Mouse (Mus musculus): ENCODE measurements around the gene Calcb.
A peak's percentile ranks its signal among the peaks of the same experiment; 100 is the strongest.
"Not testable (repeated sequence)": the region's sequence is repeated elsewhere in the genome, so short reads cannot be mapped to it uniquely, and the experiment has no call there.

Calcb gene

DNA sequence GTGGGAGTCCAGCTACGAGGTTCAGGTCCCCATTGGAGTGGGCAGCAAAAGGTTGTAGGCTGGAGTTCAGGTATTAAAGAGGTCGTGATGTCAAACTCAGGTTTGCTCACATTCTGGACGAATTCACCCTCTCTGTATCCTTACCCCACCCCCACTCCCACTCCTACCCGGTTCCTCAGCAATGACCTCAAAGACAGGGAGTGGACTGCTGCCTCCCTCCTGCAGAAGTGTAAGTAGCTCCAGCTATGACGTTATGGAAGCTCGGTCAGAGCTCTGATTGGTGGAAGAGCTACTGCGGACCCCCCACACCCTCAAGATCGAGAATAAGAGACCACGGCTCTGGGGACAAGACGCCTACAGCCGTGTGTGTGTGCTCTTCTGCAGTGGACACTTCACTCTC lies at the start of gene Calcb:
Gene Calcb, plus strand, starts transcription at position 344 of the 400 bp plus-strand sequence.
- DNase-seq (ENCODE audit: inconsistent ontology term) = no peak

DNA sequence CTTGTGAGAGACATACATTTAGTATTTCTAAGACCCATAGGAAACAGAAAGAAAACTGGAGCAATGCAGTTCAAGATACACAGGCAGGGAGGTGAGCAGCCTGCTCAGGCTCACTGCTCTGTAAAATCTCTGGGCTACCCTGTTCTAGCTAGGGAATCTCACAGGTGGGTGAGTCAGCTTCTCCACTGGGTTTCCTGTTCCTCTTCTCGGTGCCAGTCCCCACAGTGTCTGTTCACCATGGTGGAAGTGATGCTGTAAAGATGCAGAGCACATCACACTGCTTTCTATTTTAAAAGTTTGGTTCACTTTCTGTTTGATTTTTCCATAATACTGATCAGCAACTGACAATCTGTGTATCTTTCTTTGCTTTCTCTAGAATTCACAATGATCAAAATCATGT lies 47.0 kb upstream of the Calcb start:
- no peak for DNase-seq (ENCODE audit: inconsistent ontology term)

DNA sequence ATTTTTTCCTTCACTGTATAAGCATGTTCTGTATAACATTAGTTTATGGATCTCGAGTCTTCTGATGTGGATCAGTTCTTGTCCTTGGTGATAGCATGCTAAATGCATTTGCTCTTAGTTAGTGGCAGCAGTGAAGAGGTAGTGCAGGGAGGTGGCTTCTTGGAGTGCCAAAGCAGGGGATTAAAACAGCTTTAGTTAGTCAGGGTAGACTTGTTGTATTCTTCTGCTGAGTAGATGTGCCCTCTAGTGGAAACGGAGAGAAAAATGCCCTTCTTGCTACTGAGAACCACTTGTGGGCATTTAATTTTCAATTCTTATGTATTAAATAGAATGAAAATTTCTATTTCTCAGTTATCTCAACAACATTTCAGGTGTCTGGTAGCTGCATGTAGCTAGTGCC lies 45.7 kb upstream of the Calcb start:
- DNase-seq (ENCODE audit: inconsistent ontology term) = no peak

DNA sequence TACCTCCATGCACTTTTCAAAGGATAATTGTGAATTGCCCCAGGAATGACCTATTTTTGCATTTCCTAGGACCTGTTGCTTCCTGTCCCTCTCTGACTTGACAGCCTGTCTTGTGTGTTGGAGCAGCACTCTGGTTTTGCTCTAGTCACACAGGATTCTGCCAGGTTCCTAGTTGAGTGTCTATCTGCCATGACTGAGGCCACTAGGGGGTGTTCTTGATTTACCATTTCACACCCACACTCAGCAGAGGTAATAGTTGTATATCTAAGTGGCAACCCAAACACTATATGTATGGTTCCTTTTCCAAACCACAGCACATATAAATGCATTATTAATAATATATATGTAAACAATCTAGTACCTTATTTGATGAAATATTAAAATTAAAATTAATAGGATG lies 26.1 kb upstream of the Calcb start:
- no peak for DNase-seq (ENCODE audit: inconsistent ontology term)

DNA sequence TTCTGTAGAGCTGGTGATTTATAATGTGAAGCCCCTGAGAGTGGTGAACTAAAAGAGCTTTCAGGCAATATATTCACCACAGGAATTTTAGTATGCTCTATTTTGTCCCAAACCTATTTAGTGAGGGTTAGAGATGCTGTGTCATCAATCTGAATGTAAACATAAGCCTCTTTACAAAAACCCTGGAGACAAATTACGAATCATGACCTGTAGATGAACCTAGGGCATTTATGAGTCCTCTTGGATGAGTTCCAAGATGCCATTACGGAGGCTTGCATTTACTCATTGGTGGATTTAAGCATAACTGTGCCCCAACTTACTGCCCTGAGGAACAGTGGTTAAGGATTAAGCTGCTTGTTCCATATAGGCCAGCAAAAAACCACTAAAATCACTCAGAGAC lies 17.6 kb upstream of the Calcb start:
- DNase-seq (ENCODE audit: inconsistent ontology term) = peak; percentile 71

DNA sequence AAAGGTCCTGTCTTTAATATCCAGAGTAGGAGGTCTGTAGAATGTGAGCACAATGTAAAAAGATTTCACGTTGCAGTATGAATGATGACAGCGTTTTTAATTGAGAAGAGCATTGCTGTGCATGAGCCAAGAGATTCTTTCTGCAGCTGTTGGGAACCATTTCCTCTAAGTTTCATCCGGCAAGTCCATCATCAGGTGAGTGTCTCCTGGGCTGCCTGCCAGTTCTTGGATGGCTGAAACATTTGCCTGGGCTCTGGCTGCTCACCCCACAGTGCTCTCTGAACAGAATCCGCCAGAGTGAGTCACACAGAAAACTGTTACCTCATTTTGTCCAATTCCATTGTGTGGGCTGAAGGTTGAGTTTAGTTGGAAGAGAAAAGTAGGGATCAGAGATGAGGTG lies 11.7 kb upstream of the Calcb start:
- peak; percentile 77 for DNase-seq (ENCODE audit: inconsistent ontology term)

DNA sequence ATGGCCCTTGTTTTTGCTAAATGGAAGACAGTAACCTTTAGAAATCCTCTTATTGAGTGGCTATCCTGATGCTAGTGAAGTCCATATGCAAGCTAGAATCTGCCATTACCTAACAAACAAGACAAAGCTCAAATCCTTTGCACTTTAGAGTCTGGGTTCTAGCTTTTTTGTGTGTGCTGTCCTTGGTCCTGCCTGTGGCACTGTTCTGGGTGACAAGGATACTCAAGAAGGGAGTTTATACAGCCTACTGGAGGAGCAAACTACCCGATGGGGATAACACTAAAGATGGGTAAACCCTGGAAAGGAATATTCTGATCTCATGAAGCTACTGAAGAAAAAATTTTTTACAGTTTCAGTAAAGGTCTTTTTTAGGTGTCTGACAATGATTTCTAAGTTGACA lies 11.0 kb upstream of the Calcb start:
- DNase-seq (ENCODE audit: inconsistent ontology term) = no peak

DNA sequence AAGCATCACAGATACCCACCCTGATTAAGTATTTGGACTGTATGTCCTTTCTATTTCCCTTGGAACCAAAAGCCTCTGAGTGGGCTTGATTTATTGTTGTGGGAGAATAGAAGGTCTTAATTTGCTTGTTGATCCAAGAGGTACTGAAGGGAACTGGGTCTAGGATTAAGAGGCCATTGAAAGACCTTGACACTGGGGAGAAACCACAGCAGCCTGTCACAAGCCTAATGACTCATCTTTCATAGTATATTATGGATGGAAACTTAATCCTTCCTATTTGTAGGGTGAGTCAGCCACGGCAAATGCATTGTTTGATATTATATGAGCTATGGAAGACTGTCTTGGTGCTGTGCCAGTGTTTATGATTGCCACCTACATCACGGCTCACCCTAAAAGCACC lies 8.0 kb upstream of the Calcb start:
- peak; percentile 36 for DNase-seq (ENCODE audit: inconsistent ontology term)

DNA sequence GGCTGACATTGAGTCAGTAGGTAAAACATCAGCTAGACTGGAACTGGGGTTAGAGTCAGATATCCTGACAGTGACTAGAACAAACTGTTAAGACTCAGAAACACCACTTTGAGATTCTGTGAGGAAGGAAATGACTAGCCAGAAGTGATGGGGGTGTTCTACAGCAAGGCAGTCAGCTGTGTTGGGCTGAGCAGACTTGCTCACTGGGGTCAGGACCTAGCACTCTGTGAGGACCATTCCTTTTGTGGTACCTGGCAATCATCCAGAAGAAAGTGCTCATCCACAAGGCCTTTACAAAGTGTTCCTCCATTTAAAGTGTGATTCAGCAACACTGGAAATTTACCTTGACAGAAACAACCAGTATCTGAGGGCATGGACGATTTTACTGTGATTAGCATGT lies 5.9 kb upstream of the Calcb start:
- DNase-seq (ENCODE audit: inconsistent ontology term) = no peak

DNA sequence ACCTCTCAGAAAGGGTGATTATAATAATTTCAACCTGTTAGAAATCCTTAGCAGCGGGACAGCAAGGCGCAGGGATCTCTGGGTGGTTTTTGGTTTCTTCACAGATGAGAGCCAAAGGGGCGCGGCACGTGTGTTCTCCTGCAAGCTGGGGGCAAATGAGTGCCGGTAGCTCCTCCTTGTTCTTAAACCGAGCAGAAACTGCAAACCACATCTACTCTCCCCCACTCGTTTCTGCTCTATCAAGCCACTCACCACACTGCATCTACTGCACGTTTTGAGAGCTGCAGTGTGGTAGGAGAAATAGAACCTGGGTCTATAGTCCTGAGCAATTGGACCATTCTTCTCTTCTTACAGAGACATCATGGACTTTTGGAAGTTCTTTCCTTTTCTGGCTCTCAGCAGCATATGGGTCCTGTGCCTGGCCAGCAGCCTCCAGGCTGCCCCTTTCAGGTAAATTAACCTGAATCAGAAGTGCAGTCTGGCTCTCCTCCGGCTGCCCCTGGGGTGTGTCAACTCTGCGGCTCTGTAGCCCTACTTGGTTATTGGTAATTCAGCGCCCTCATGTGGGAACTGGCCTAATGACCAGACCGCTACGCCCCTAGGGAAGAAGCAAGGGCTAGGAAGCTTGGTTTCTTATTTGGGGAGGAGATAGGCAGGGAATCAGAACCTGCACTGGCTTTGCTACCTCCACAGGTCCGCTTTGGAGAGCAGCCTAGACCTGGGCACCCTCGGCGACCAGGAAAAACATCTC lies 1.1 kb downstream of the Calcb start:
- DNase-seq (ENCODE audit: inconsistent ontology term) = peak; percentile 69

DNA sequence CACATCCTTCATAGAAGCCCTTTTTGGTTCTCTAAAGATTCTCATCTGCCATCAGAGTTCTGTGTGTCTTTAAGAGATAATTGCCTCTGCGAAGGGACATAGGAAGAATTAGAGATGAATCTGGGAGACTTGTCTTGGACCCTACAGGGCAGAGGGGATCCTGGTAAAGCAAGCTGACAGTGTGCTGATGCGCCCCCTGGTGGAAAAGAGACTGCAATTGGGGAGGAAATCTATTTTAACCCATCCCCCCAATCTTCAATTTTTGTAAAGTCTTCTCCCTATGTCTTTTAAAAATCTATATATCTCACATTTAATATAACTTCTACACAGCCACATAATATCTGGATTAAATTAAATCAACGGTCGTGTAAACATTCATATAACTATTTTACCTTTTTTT lies 11.3 kb downstream of the Calcb start:
- not testable (repeated sequence) for DNase-seq (ENCODE audit: inconsistent ontology term)

DNA sequence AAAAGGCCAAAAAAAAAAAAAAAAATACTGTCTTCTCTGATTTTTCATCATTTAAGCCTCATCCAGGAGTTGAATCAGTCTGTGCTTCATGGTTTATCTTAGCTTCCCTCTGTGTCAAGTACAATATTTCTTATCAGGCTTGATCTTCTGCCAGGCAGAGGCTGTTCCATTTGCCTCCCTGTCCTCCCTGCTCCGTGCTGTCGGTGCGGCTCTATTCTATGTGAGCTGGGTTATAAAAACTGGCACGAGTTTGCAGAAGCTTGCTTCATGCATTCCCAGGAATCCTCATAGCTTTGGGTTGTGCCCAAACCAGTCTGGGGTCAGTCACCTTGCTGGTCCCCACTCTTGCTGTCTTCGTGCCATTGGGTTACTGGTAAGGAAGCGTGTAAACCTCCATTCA lies 12.7 kb downstream of the Calcb start:
- DNase-seq (ENCODE audit: inconsistent ontology term) = no peak

DNA sequence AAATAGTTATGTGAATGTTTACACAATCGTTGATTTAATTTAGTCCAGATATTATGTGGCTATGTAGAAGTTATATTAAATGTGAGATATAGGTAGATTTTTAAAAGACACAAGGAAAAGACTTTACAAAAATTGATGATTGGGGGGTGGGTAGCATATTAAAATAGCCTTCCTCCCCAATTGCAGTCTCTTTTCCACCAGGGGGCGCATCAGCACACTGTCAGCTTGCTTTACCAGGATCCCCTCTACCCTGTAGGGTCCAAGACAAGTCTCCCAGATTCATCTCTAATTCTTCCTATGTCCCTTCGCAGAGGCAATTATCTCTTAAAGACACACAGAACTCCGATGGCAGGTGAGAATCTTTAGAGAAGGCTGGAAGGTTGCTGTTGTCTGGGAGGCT lies 13.3 kb downstream of the Calcb start:
- DNase-seq (ENCODE audit: inconsistent ontology term) = not testable (repeated sequence)

DNA sequence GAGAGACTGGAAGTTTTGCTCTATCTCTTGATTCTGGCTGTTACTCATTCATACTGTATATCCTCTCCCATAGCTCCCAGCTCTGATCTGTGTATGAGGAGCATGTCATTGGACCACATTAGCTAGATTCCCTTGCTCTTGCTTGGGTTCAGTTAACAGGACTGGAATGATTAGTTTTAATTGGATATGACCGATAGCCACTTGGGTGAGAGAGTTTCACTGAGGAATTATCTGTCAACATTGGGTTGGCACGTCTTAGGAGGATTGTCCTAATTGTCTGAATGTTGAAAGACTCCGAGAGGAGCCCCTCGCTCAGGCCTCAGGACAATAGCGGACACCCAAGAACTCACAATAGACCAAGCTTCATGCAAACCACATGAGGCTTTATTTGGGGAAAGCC lies 17.8 kb downstream of the Calcb start:
- DNase-seq (ENCODE audit: inconsistent ontology term) = peak; percentile 52

DNA sequence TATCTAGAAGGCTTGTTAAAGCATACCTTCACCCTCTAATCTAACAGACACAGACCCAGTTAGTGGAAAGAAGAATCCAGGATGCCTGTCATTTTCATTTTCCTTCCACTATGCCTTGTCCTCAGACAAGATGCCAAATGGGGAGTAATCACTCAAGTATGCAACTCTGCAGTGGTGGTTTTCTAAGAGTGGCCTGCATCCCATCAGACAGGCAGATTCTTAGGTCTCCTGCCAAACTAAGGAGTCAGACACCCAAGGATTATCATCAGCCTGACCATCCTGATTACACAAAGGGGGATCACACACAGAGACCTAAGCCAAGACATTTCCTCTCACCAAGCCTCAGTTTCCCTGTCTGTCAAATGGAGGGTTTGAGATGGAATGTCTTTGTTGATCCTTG lies 19.7 kb downstream of the Calcb start:
- DNase-seq (ENCODE audit: inconsistent ontology term) = peak; percentile 84

DNA sequence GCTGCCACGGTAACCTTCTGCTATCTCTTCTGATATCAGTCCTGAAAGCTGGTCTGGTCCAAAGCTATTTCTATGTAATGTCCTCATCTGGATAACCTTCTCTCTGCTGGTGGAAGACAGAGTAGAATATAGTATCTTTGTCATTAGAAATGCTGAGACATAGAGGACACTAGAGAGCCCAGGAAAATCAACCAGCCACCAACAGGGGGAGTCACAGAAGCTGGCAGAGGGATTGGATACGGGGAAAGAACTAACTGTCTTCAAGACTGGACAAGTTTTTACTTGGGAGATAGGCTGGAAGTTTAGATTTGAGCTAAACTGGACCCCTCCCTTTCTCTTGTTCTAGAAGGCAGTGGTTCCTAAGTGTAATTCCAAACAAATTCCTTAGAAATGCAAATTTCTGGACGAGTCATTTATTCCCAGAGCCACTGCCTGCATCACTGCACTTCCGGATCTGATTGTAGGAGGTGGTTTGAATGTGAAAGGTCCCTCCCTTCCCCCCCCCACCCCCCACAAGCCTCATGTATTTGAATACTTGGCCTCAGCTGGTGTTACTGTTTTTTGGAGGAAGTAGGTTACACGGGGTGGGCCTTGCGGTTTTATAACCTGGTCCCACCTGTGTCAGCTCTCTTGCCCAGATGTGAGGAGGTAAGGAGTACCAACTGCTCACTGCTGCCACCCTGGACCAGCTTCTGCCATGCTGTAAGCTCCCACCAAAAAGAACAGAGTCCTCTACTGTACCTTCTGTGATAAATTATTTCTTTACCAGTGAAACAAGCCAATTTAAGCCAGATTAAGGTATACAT lies 22.1 kb downstream of the Calcb start:
- DNase-seq (ENCODE audit: inconsistent ontology term) = no peak

DNA sequence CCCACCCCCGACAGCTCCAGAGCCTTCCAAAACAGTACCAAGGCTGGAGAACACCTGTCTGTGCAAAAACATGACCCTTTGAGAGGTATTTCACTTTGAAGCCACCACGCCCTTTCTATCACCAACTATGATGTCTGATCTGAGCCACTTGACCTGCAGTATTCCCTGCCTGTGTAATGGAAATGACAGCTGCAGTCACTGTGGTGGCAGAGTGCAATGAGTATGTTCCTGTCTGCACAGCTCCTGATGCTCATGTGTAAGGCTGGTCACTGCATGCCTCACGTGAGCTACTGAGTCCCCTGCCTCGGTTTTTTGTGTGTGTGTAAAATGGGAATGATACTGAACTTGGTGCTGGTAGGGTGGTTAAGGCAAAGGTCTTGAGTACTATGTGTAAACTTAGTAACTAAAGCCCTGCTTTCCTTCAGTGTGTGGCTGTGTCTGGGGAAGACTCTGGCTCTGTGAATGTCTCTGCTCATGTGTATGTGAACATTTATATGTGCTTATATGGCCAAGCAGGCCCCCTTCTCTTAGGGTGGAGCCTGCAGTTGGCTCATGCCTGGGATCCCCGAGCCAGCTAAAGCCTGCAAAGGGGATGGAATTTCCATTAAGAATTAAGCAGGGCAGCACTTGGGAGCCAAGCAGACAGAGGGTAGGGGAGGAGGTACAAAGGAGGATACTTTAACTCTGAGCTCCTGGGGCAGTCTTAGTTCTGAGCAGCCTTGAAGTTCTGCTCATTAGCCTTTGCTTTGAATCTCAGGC lies 24.8 kb downstream of the Calcb start, which contains the start of gene Insc:
Gene Insc, plus strand, starts transcription at position 673 of the 759 bp plus-strand sequence.
- DNase-seq (ENCODE audit: inconsistent ontology term) = no peak

DNA sequence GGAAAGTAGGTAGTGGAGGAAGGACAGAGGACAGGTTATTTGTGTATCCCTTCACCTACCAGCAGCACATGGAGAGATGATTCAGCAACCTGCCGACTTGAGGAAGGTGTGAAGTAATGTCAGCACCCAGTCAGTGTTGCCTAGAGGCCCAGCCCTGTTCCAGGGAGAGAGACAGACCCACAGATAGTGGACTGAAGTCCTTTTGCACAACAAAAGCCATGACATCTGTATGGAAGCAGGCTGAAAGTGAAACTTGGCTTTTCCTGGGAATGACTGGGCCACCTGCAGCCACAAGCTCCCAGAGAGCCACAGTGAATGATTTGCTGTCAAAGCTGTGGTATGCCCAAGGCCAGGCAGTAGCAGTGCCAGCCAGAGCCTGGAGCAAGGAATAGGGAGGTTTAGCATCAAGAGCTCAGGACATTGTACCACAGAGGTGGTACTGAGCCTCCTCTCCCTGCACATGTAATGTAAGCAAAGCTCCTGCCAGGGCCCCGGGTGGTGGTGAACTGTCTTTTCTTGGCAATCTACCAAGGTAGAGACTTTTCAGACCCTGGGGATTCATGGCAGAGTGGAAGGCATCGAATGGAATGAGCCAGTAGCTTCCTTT lies 26.3 kb downstream of the Calcb start:
- peak; percentile 75 for DNase-seq (ENCODE audit: inconsistent ontology term)

DNA sequence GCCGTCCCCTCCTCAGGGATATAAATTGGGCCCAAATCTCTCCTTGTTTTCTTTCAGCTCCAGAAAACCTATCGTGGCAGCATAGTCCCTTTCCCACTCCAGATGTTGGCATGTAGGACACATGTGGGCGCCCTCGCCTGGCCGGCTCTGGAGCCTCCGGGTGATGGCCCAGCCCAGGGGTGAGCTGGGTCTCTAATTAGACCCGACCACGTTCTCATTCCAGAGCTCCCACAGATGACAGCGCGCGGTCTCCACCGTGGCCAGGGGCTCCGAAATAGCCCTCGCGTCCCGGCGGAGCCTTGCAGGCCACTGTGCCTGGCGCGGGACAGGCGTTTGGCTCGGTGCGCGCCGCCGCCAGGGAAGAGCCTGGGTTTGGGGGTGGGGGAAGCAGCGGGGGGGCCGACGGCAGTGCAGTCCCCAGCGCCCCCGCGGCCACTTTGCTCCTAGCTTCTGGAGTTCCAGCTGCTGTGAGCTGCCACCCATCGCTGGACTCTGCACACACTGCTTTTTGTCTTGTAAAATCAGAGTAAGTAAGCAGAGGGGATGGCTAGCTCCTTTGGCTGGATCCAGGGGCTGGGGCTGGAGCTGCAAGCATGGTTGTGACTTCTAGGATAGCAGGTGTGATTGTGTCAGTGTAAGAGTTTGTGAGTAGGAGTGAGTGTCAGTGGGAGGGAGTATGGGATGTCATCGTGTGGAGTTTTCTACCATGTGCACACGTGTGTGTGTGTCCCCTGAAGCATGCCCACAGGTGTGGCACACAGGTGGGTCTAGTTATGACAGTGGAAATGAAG lies 27.2 kb downstream of the Calcb start:
- DNase-seq (ENCODE audit: inconsistent ontology term) = peak; percentile 64

DNA sequence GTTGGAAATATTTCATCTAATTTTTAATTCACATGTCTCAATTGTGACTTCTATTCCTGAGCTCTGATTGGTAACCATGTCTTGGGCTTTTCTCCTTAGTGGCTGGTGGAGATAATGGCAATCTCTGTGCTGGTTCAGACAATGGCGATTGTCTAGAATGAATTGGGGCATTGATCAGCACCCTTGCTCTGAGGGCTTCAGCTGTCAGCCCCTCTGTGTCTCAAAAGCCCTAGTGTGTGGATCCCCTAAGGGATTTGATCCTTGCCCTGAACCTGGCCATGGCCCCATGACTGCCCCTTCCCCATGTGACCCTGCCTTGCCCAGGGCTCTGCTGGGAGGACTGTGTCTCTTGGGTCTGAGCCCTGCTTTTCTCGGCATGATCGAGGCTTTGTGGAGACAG lies 29.2 kb downstream of the Calcb start:
- no peak for DNase-seq (ENCODE audit: inconsistent ontology term)

DNA sequence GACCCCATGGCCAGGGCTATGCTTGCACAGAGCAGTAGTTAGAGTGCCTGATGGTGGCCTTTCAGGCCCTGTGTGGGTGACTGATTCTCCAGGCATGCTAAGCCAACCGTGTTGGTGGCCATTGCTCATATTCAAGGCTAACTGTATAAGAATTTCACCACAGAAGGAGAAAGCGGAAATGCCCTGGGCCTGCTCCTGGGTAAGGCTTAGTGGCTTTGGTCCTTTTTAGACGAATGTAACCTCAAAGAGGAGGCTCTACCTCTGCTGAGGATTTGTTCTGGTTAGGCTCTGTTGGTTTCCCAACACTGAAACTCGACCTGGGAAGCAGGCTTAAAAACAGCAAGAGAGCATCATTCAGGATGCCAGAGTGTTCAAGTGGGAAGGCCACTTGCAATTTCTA lies 29.8 kb downstream of the Calcb start:
- no peak for DNase-seq (ENCODE audit: inconsistent ontology term)

All from Muller cell, postnatal 12 days (primary cell).